Mouse (Mus musculus): ENCODE measurements around the gene P2ry13.

- TF ChIP-seq POLR2A (IDR thresholded peaks at IDR 0.05; ENCODE audit: low read depth, low read length) (no peak), CTCF (conservative IDR thresholded peaks at IDR 0.05; ENCODE audit: insufficient read depth, insufficient read length, low read depth, low read length) (no peak)
Observed at GRCm38 (mm10) chr3:59160465-59160864, 50.2 kb downstream of the P2ry13 start.

Data from kidney, adult 2 months (tissue).